Comparison of ENCODE assay signal across 10 mouse cellular contexts in genomic region chr16:34689879-34690278, GRCm38 (mm10). TPM values are rescaled to one million over a fixed set of nuclear protein-coding genes. Genes with fewer than 3 reads are reported as not detected.
DNase-seq lines count a peak whose midpoint lies in the region; ATAC-seq and TF ChIP-seq lines count a peak whose summit lies in the region.
"Had no signal": no experiment of that assay in that cellular context is flagged by ENCODE, and none has a peak within 500 bp of the region (broad histone marks: within the 10 kb centered on the region; RNA-seq: fewer than 3 reads in every experiment).

No protein-coding gene starts in this region.

- in situ Hi-C loops in CH12.LX (cut with MboI; ENCODE audit: low pct_ligation_motif_present, low pct_unique_long_range_greater_than_20kb, low sequenced_read_pairs): no loop called here

- TF ChIP-seq RAD21 in CH12.LX (IDR thresholded peaks at IDR 0.05; ENCODE audit: low read depth, low read length): no peak

- dilution Hi-C loops in CH12.LX (cut with MboI; ENCODE audit: extremely low pct_ligation_motif_present, extremely low pct_unique_long_range_greater_than_20kb, low sequenced_read_pairs): no loop called here

- no peaks in the 10 kb centered on the region for H3K27me3 ChIP-seq in heart, embryonic 11.5 days (ENCODE audit: control insufficient read depth, insufficient read depth, low read length)
- H3K27me3 ChIP-seq in CH12.LX (replicated peaks): no peaks in the 10 kb centered on the region
- no peaks in the 10 kb centered on the region for H3K27me3 ChIP-seq in hindbrain, embryonic 10.5 days (ENCODE audit: insufficient read depth, poor library complexity, severe bottlenecking)
- H3K27me3 ChIP-seq in midbrain, embryonic 10.5 days (ENCODE audit: low read depth, poor library complexity, severe bottlenecking): no peaks in the 10 kb centered on the region

- intact Hi-C loops in left cerebral cortex, postnatal 10 days (cut with DNase I): loop anchor here (10.0 kb wide), 1 partner anchor 375 kb away; no protein-coding TSS in a partner anchor

- no peaks in the 10 kb centered on the region for H3K4me1 ChIP-seq in heart, embryonic 11.5 days (ENCODE audit: control insufficient read depth, insufficient read depth, low read length)
- peaks cover 3 to 20% of the 10 kb centered on the region in 2 experiments for H3K4me1 ChIP-seq in CH12.LX (ENCODE audit: control insufficient read depth in 1 of 2, insufficient read depth in 2 of 2)
- H3K4me1 ChIP-seq in hindbrain, embryonic 10.5 days (replicated peaks): peaks cover 14% of the 10 kb centered on the region
- H3K4me1 ChIP-seq in midbrain, embryonic 10.5 days: peaks cover 16% of the 10 kb centered on the region

- TF ChIP-seq POLR2A in CH12.LX (IDR thresholded peaks at IDR 0.05; ENCODE audit: low read depth, low read length): no peak

- no peak overlapping the region for H3K27ac ChIP-seq in heart, embryonic 11.5 days (ENCODE audit: low read depth, low read length)
- H3K27ac ChIP-seq in CH12.LX (ENCODE audit: insufficient read depth, low read depth): no peak overlapping the region
- H3K27ac ChIP-seq in hindbrain, embryonic 10.5 days: peak overlapping the region; percentile 94; the same call in 1 of the 2 replicates
- peak overlapping the region; percentile 90; the same call in 1 of the 2 replicates for H3K27ac ChIP-seq in midbrain, embryonic 10.5 days (replicated peaks)

- H3K4me2 ChIP-seq in heart, embryonic 11.5 days: peak overlapping the region; percentile 84; the same call in 1 of the 2 replicates
- no peak overlapping the region; the same call in 1 of the 2 replicates for H3K4me2 ChIP-seq in CH12.LX (ENCODE audit: insufficient read depth, low read depth, poor library complexity, severe bottlenecking)

- no peak for ATAC-seq in heart, embryonic 11.5 days (replicated peaks; ENCODE audit: insufficient number of reproducible peaks, low FRiP score, low TSS enrichment)
- no peak for ATAC-seq in cerebellum, adult (ENCODE audit: insufficient number of reproducible peaks, low FRiP score, low TSS enrichment)

- H3K4me3 ChIP-seq in heart, embryonic 11.5 days (ENCODE audit: low read depth, low read length): peak overlapping the region; percentile 80; the same call in 1 of the 2 replicates
- no peak overlapping the region for H3K4me3 ChIP-seq in CH12.LX (replicated peaks in 1 of 3; ENCODE audit: low read depth in 2 of 3, low read length in 2 of 3, poor library complexity in 1 of 3)
- H3K4me3 ChIP-seq in hindbrain, embryonic 10.5 days: peak overlapping the region; percentile 83
- H3K4me3 ChIP-seq in midbrain, embryonic 10.5 days: peak overlapping the region; percentile 62

- no peak for DNase-seq in heart, adult 18-20 months
- DNase-seq in CH12.LX (ENCODE audit: extremely low read depth): no peak
- DNase-seq in hindbrain, embryonic 10.5 days (ENCODE audit: low spot score): no peak
- DNase-seq in midbrain, embryonic 10.5 days (ENCODE audit: low spot score): no peak
- DNase-seq in left cerebral cortex, adult 8-10 months (ENCODE audit: low spot score in 2 of 2): no peak
- no peak for DNase-seq in left cerebral cortex, postnatal 10 days (ENCODE audit: extremely low spot score in 1 of 2, low spot score in 2 of 2)

- TF ChIP-seq CTCF in CH12.LX (conservative IDR thresholded peaks at IDR 0.05 in 1 of 2, IDR thresholded peaks at IDR 0.05 in 1 of 2; ENCODE audit: low read depth in 2 of 2, low read length in 2 of 2): no peak

- WGBS in heart, embryonic 11.5 days (ENCODE audit: insufficient replicate concordance): 65% methylated on average over 3 of the region's 3 CpGs
- 79% methylated on average over 3 of the region's 3 CpGs for WGBS in hindbrain, embryonic 10.5 days
- 76% methylated on average over 3 of the region's 3 CpGs for WGBS in midbrain, embryonic 10.5 days

- peaks cover 2% of the 10 kb centered on the region; the same call in 1 of the 2 replicates for H3K79me2 ChIP-seq in CH12.LX (replicated peaks; ENCODE audit: control insufficient read depth, extremely low read depth, insufficient read depth, poor library complexity, severe bottlenecking)

- H3K9me3 ChIP-seq in heart, embryonic 11.5 days (replicated peaks; ENCODE audit: control insufficient read depth, low read length): no peaks in the 10 kb centered on the region
- H3K9me3 ChIP-seq in CH12.LX (replicated peaks; ENCODE audit: low read length): no peaks in the 10 kb centered on the region
- no peaks in the 10 kb centered on the region for H3K9me3 ChIP-seq in hindbrain, embryonic 10.5 days
- no peaks in the 10 kb centered on the region for H3K9me3 ChIP-seq in midbrain, embryonic 10.5 days (replicated peaks)

- H3K9ac ChIP-seq in heart, embryonic 11.5 days (ENCODE audit: low read depth, low read length): no peak overlapping the region
- no peak overlapping the region for H3K9ac ChIP-seq in CH12.LX (ENCODE audit: insufficient read depth, low read depth)

- H3K36me3 ChIP-seq in heart, embryonic 11.5 days (ENCODE audit: control insufficient read depth, insufficient read depth, low read length): no peaks in the 10 kb centered on the region
- H3K36me3 ChIP-seq in CH12.LX (replicated peaks in 1 of 2; ENCODE audit: control insufficient read depth in 1 of 2, insufficient read depth in 1 of 2, low read length in 1 of 2): peaks cover 0 to 9% of the 10 kb centered on the region in 2 experiments
- H3K36me3 ChIP-seq in hindbrain, embryonic 10.5 days: no peaks in the 10 kb centered on the region
- H3K36me3 ChIP-seq in midbrain, embryonic 10.5 days: no peaks in the 10 kb centered on the region

- TF ChIP-seq EP300 in CH12.LX (IDR thresholded peaks at IDR 0.05; ENCODE audit: low read length): no peak

TF ChIP-seq in CH12.LX, 34 proteins besides CTCF, POLR2A, EP300 and RAD21:
- TF ChIP-seq ZNF384 (IDR thresholded peaks at IDR 0.05; ENCODE audit: low read depth, low read length) (peak; percentile 77; the same call in 1 of the 2 replicates), ZKSCAN1 (IDR thresholded peaks at IDR 0.05; ENCODE audit: borderline replicate concordance, low read depth, low read length) (no peak), HCFC1 (IDR thresholded peaks at IDR 0.05; ENCODE audit: low read depth, low read length) (0 out of 2 replicates have a peak, but pooled peaks have one; percentile 13), CHD2 (IDR thresholded peaks at IDR 0.05; ENCODE audit: low read length) (no peak)

RNA-seq across cellular contexts. Expression of gene Ccdc14, which starts 0.5 kb away (rescaled TPM):
- 9.4 and 9.5 TPM in 2 replicates for polyA plus RNA-seq in heart, embryonic 11.5 days (2014; fragmentation: Nextera tagmentation; extraction: Ambion mirVana)
- total RNA-seq in heart, adult 18-20 months (2021): 1 to 10 TPM; 2.3 to 2.6 TPM
- total RNA-seq in CH12.LX (2012; rRNA removed) (11.6 and 12.8 TPM in 2 replicates), CH12.LX (2014; rRNA removed) (18.5 and 20.7 TPM in 2 replicates)
- 17.9 and 18.9 TPM in 2 replicates for polyA plus RNA-seq in CH12.LX (2012; ENCODE audit: insufficient read length, low read depth)
- polyA plus RNA-seq in hindbrain, embryonic 10.5 days (2016; fragmentation: Nextera tagmentation; extraction: Ambion mirVana): 8.1 and 9.5 TPM in 2 replicates
- 10.3 and 11.0 TPM in 2 replicates for polyA plus RNA-seq in midbrain, embryonic 10.5 days (2016; fragmentation: Nextera tagmentation; extraction: Ambion mirVana)
- total RNA-seq in left cerebral cortex, adult 8-10 months (2022): 1 to 10 TPM; 3.1 to 4.3 (median 4.0) TPM
- 1 to 10 TPM; 3.3 to 3.7 TPM for total RNA-seq in left cerebral cortex, postnatal 10 days (2021)

RNA-seq across cellular contexts. Expression of gene Ropn1, which starts 40.2 kb away (rescaled TPM):
- polyA plus RNA-seq in heart, embryonic 11.5 days (2014; fragmentation: Nextera tagmentation; extraction: Ambion mirVana): 0.44 and 0.56 TPM in 2 replicates
- not detected for total RNA-seq in heart, adult 18-20 months (2021)
- total RNA-seq in CH12.LX (2012; rRNA removed) (not detected in 2 replicates), CH12.LX (2014; rRNA removed) (not detected in 2 replicates)
- polyA plus RNA-seq in CH12.LX (2012; ENCODE audit: insufficient read length, low read depth): not detected in 2 replicates
- not detected in 2 replicates for polyA plus RNA-seq in hindbrain, embryonic 10.5 days (2016; fragmentation: Nextera tagmentation; extraction: Ambion mirVana)
- polyA plus RNA-seq in midbrain, embryonic 10.5 days (2016; fragmentation: Nextera tagmentation; extraction: Ambion mirVana): not detected in 2 replicates
- total RNA-seq in left cerebral cortex, adult 8-10 months (2022): not detected
- total RNA-seq in left cerebral cortex, postnatal 10 days (2021): under 1 TPM in 1 of 2 experiments, not detected in 1; 0.41 TPM
- total RNA-seq: adrenal gland, postnatal 14 days had no signal
- polyA plus RNA-seq: stomach, embryonic 14.5 days had no signal

RNA-seq across cellular contexts. Expression of gene Mylk, which starts 55.1 kb away (rescaled TPM):
- 4.3 TPM in 2 replicates for polyA plus RNA-seq in heart, embryonic 11.5 days (2014; fragmentation: Nextera tagmentation; extraction: Ambion mirVana)
- total RNA-seq in heart, adult 18-20 months (2021): 10 to 100 TPM; 34.0 to 36.3 TPM
- total RNA-seq in CH12.LX (2012; rRNA removed) (0.04 TPM in 1 of 2 replicates, not detected in the other), CH12.LX (2014; rRNA removed) (not detected in 2 replicates)
- polyA plus RNA-seq in CH12.LX (2012; ENCODE audit: insufficient read length, low read depth): 0.10 TPM in 1 of 2 replicates, not detected in the other
- 5.7 and 6.7 TPM in 2 replicates for polyA plus RNA-seq in hindbrain, embryonic 10.5 days (2016; fragmentation: Nextera tagmentation; extraction: Ambion mirVana)
- 8.5 and 8.9 TPM in 2 replicates for polyA plus RNA-seq in midbrain, embryonic 10.5 days (2016; fragmentation: Nextera tagmentation; extraction: Ambion mirVana)
- total RNA-seq in left cerebral cortex, adult 8-10 months (2022): 10 to 100 TPM; 12.3 to 17.3 (median 13.9) TPM
- 1 to 10 TPM; 8.2 to 8.5 TPM for total RNA-seq in left cerebral cortex, postnatal 10 days (2021)

Comparison
In these comparisons a context has a peak if more than half of its experiments do, and no peak if none do; other contexts are left out.
1. H3K27ac ChIP-seq: peak in hindbrain, embryonic 10.5 days (single experiment) and midbrain, embryonic 10.5 days (single experiment); none in heart, embryonic 11.5 days (single experiment) and CH12.LX (single experiment).
2. H3K4me3 ChIP-seq: peak in heart, embryonic 11.5 days (single experiment), hindbrain, embryonic 10.5 days (single experiment) and midbrain, embryonic 10.5 days (single experiment); none in CH12.LX (0 of 3).
3. RNA of gene Mylk, which starts 55.1 kb away (total RNA-seq): 34.0 to 36.3 TPM in heart, adult 18-20 months, 12.3 to 17.3 TPM in left cerebral cortex, adult 8-10 months and 8.2 to 8.5 TPM in left cerebral cortex, postnatal 10 days; 0.04 TPM in CH12.LX; every median in the first group is over 4 times any median in the second.